Mouse (Mus musculus) brown adipose tissue, adult 24 weeks (tissue): Measurements from ENCODE around the gene Kctd14. TPM values are rescaled to one million over a fixed set of nuclear protein-coding genes. Genes with fewer than 3 reads are reported as not detected.
A peak's percentile ranks its signal among the peaks of the same experiment; 100 is the strongest.
"Not testable (repeated sequence)": the region's sequence is repeated elsewhere in the genome, so short reads cannot be mapped to it uniquely, and the experiment has no call there.

ENCODE experiments used
- H3K27ac ChIP-seq: fragments of 200-500 bp; replicated peaks from 2 replicates; pipeline ENCODE4 v1.5.1; 2012; ENCODE audit warnings: low read depth, mild to moderate bottlenecking, low read length
- H3K4me1 ChIP-seq: fragments of 200-500 bp; 2 replicates; pipeline ENCODE4 v1.6.1; 2012; ENCODE audit warnings: low read length, mixed read lengths; ENCODE audit not compliant: control insufficient read depth, insufficient read depth, insufficient read length
- H3K4me3 ChIP-seq: fragments of 200-500 bp; 2 replicates; pipeline ENCODE4 v1.5.1; 2012; ENCODE audit warnings: low read depth, mild to moderate bottlenecking, low read length, moderate library complexity; ENCODE audit not compliant: insufficient read depth
- polyA plus RNA-seq: library from polyadenylated mRNA; stranded (reverse); fragments of >200 nt; gene quantifications from 2 replicates; pipeline ENCODE4 v1.2.4, GENCODE M21; 2012; ENCODE audit not compliant: missing spikeins, insufficient read depth, insufficient read length

Gene Kctd14
- polyA plus RNA-seq, result 0.67 and 2.2 TPM in 2 replicates

- H3K27ac ChIP-seq, H3K4me3 ChIP-seq: not testable (repeated sequence)
- 0 out of 2 replicates have a peak, but pooled peaks cover 11% of the 10 kb centered on the region for H3K4me1 ChIP-seq
These were observed at the start of gene Kctd14 for GRCm38 (mm10) chr7:97451023-97451422. Gene Kctd14 (plus strand): TSS chr7:97451323.

- H3K27ac ChIP-seq, result no peak overlapping the region
- H3K4me1 ChIP-seq, result peaks cover 10% of the 10 kb centered on the region
- H3K4me3 ChIP-seq, result no peak overlapping the region
These were observed 44.0 kb upstream of the Kctd14 start for GRCm38 (mm10) chr7:97407145-97407544.

- H3K27ac ChIP-seq, result no peak overlapping the region
- peaks cover 6% of the 10 kb centered on the region for H3K4me1 ChIP-seq
- no peak overlapping the region for H3K4me3 ChIP-seq
These were observed 40.0 kb upstream of the Kctd14 start for GRCm38 (mm10) chr7:97411106-97411505.

GRCm38 (mm10) chr7:97411575-97411974 is 39.5 kb upstream of the Kctd14 start:
- Histone ChIP-seq H3K4me1 (peaks cover 6% of the 10 kb centered on the region), H3K27ac (no peak overlapping the region), H3K4me3 (no peak overlapping the region)

GRCm38 (mm10) chr7:97413981-97414380 is 37.1 kb upstream of the Kctd14 start:
- H3K27ac ChIP-seq, result peak overlapping the region; percentile 76
- H3K4me3 ChIP-seq, result peak overlapping the region; percentile 20
- peaks cover 9% of the 10 kb centered on the region for H3K4me1 ChIP-seq

- peaks cover 14% of the 10 kb centered on the region for H3K4me1 ChIP-seq
- H3K4me3 ChIP-seq, result peak overlapping the region; percentile 67
- peak overlapping the region; percentile 76 for H3K27ac ChIP-seq
These were observed 36.7 kb upstream of the Kctd14 start for GRCm38 (mm10) chr7:97414426-97414825.

- peak overlapping the region; percentile 67 for H3K4me3 ChIP-seq
These were observed 36.0 kb upstream of the Kctd14 start for GRCm38 (mm10) chr7:97414915-97415687.

GRCm38 (mm10) chr7:97416473-97416872 is 34.6 kb upstream of the Kctd14 start:
- Histone ChIP-seq H3K27ac (peak overlapping the region; percentile 88), H3K4me3 (peak overlapping the region; percentile 67), H3K4me1 (peaks cover 18% of the 10 kb centered on the region)

More at GRCm38 (mm10) chr7:97414915-97415687, 36.0 kb upstream of the Kctd14 start:
- peak overlapping the region; percentile 88 for H3K27ac ChIP-seq
- H3K4me1 ChIP-seq, result peaks cover 18% of the 10 kb centered on the region

GRCm38 (mm10) chr7:97416906-97417777 is 34.0 kb upstream of the Kctd14 start, which contains the start of gene Thrsp:
Gene Thrsp (minus strand): TSS chr7:97417730.
- H3K27ac ChIP-seq, result peak within 1 kb of the TSS; percentile 88
- peak within 1 kb of the TSS; percentile 67 for H3K4me3 ChIP-seq
- H3K4me1 ChIP-seq, result peaks cover 18% of the 10 kb centered on the region

- peak overlapping the region; percentile 57; the same call in 1 of the 2 replicates for H3K27ac ChIP-seq
- no peak overlapping the region for H3K4me3 ChIP-seq
- H3K4me1 ChIP-seq, result peaks cover 16% of the 10 kb centered on the region; the same call in 1 of the 2 replicates
These were observed 32.4 kb upstream of the Kctd14 start for GRCm38 (mm10) chr7:97418717-97419116.

GRCm38 (mm10) chr7:97419163-97419562 is 32.0 kb upstream of the Kctd14 start:
- H3K4me3 ChIP-seq, result no peak overlapping the region
- H3K4me1 ChIP-seq, result peaks cover 13% of the 10 kb centered on the region; the same call in 1 of the 2 replicates
- peak overlapping the region; percentile 57 for H3K27ac ChIP-seq

- H3K4me3 ChIP-seq, result no peak overlapping the region
- peak overlapping the region; percentile 54 for H3K27ac ChIP-seq
- H3K4me1 ChIP-seq, result peaks cover 11% of the 10 kb centered on the region; the same call in 1 of the 2 replicates
These were observed 30.7 kb upstream of the Kctd14 start for GRCm38 (mm10) chr7:97420406-97420805.

GRCm38 (mm10) chr7:97420958-97421651 is 30.0 kb upstream of the Kctd14 start:
- H3K4me3 ChIP-seq, result no peak overlapping the region
- H3K4me1 ChIP-seq, result peaks cover 11% of the 10 kb centered on the region; the same call in 1 of the 2 replicates
- peak overlapping the region; percentile 54 for H3K27ac ChIP-seq

GRCm38 (mm10) chr7:97423754-97424153 is 27.4 kb upstream of the Kctd14 start:
- Histone ChIP-seq H3K4me3 (no peak overlapping the region), H3K27ac (no peak overlapping the region), H3K4me1 (peaks cover 9% of the 10 kb centered on the region; the same call in 1 of the 2 replicates)
